Mouse (Mus musculus): Measurements from ENCODE around the gene Naa40. TPM values are rescaled to one million over a fixed set of nuclear protein-coding genes. Genes with fewer than 3 reads are reported as not detected.

The Naa40 gene
- polyA plus RNA-seq, 1 experiment: 20.5 TPM

- no peak overlapping the region for H3K27ac ChIP-seq (ENCODE audit: insufficient read depth, low read length)
- H3K27me3 ChIP-seq (ENCODE audit: control insufficient read depth, insufficient read depth, low read length): no peaks in the 10 kb centered on the region; the same call in 1 of the 2 replicates
- WGBS: 33% methylated on average over 11 of the region's 11 CpGs
- no peaks in the 10 kb centered on the region for H3K36me3 ChIP-seq (ENCODE audit: control insufficient read depth, insufficient read depth, low read length)
- TF ChIP-seq POLR2A (IDR thresholded peaks at IDR 0.05; ENCODE audit: low read depth, low read length) (no peak), CTCF (IDR thresholded peaks at IDR 0.05; ENCODE audit: extremely low read depth, insufficient read depth, insufficient read length, insufficient replicate concordance) (no peak)
- H3K4me3 ChIP-seq (ENCODE audit: extremely low read depth, insufficient read depth, insufficient read length): no peak overlapping the region; the same call in 1 of the 2 replicates
- H3K4me1 ChIP-seq (ENCODE audit: control insufficient read depth, insufficient read depth, insufficient read length): peaks cover 25% of the 10 kb centered on the region
- no peak for DNase-seq (ENCODE audit: low read depth in 1 of 2, low spot score in 2 of 2)
Measured at GRCm38 (mm10) chr19:7269290-7270044, 28.5 kb upstream of the Naa40 start.

GRCm38 (mm10) chr19:7268722-7269090, 27.7 kb upstream of the Naa40 start:
- no peak overlapping the region for H3K27ac ChIP-seq (ENCODE audit: insufficient read depth, low read length)
- peaks cover 25% of the 10 kb centered on the region for H3K4me1 ChIP-seq (ENCODE audit: control insufficient read depth, insufficient read depth, insufficient read length)
- peak overlapping the region; percentile 71 for H3K4me3 ChIP-seq (ENCODE audit: extremely low read depth, insufficient read depth, insufficient read length)
- peak; percentile 33 to 73 for DNase-seq (ENCODE audit: low read depth in 1 of 2, low spot score in 2 of 2)
- TF ChIP-seq POLR2A (IDR thresholded peaks at IDR 0.05; ENCODE audit: low read depth, low read length): no peak
- TF ChIP-seq CTCF (IDR thresholded peaks at IDR 0.05; ENCODE audit: extremely low read depth, insufficient read depth, insufficient read length, insufficient replicate concordance): peak; percentile 50; the same call in 1 of the 2 replicates
- no peaks in the 10 kb centered on the region; the same call in 1 of the 2 replicates for H3K27me3 ChIP-seq (ENCODE audit: control insufficient read depth, insufficient read depth, low read length)
- H3K36me3 ChIP-seq (ENCODE audit: control insufficient read depth, insufficient read depth, low read length): no peaks in the 10 kb centered on the region
- WGBS: under 1% methylated on average over 27 of the region's 30 CpGs

GRCm38 (mm10) chr19:7267781-7268721, 27.1 kb upstream of the Naa40 start:
- Histone ChIP-seq H3K27ac (ENCODE audit: insufficient read depth, low read length) (0 out of 2 replicates have a peak overlapping the region, but pooled peaks have one; percentile 30), H3K4me3 (ENCODE audit: extremely low read depth, insufficient read depth, insufficient read length) (peak overlapping the region; percentile 71), H3K4me1 (ENCODE audit: control insufficient read depth, insufficient read depth, insufficient read length) (peaks cover 25% of the 10 kb centered on the region), H3K27me3 (ENCODE audit: control insufficient read depth, insufficient read depth, low read length) (no peaks in the 10 kb centered on the region; the same call in 1 of the 2 replicates), H3K36me3 (ENCODE audit: control insufficient read depth, insufficient read depth, low read length) (no peaks in the 10 kb centered on the region)
- 2% methylated on average over 71 of the region's 97 CpGs for WGBS
- TF ChIP-seq CTCF (IDR thresholded peaks at IDR 0.05; ENCODE audit: extremely low read depth, insufficient read depth, insufficient read length, insufficient replicate concordance): no peak
- TF ChIP-seq POLR2A (IDR thresholded peaks at IDR 0.05; ENCODE audit: low read depth, low read length): no peak
- DNase-seq (ENCODE audit: low read depth in 1 of 2, low spot score in 2 of 2): peak; percentile 49 to 80

GRCm38 (mm10) chr19:7267091-7267741, 26.2 kb upstream of the Naa40 start, which contains the start of gene Rcor2:
TSS of gene Rcor2 (plus strand) at chr19:7267325.
- H3K27ac ChIP-seq (ENCODE audit: insufficient read depth, low read length): no peak within 1 kb of the TSS
- TF ChIP-seq CTCF (IDR thresholded peaks at IDR 0.05; ENCODE audit: extremely low read depth, insufficient read depth, insufficient read length, insufficient replicate concordance) (no peak), POLR2A (IDR thresholded peaks at IDR 0.05; ENCODE audit: low read depth, low read length) (no peak)
- H3K4me1 ChIP-seq (ENCODE audit: control insufficient read depth, insufficient read depth, insufficient read length): peaks cover 25% of the 10 kb centered on the region
- H3K4me3 ChIP-seq (ENCODE audit: extremely low read depth, insufficient read depth, insufficient read length): peak within 1 kb of the TSS; percentile 71
- H3K27me3 ChIP-seq (ENCODE audit: control insufficient read depth, insufficient read depth, low read length): no peaks in the 10 kb centered on the region; the same call in 1 of the 2 replicates
- no peaks in the 10 kb centered on the region for H3K36me3 ChIP-seq (ENCODE audit: control insufficient read depth, insufficient read depth, low read length)
- DNase-seq (ENCODE audit: low read depth in 1 of 2, low spot score in 2 of 2): no peak
- WGBS: 4% methylated on average over 27 of the region's 28 CpGs

- H3K36me3 ChIP-seq (ENCODE audit: control insufficient read depth, insufficient read depth, low read length): no peaks in the 10 kb centered on the region
- no peak overlapping the region for H3K4me3 ChIP-seq (ENCODE audit: extremely low read depth, insufficient read depth, insufficient read length)
Measured at GRCm38 (mm10) chr19:7266421-7266831, 25.4 kb upstream of the Naa40 start.

More at GRCm38 (mm10) chr19:7266421-7266831, 25.4 kb upstream of the Naa40 start:
- Histone ChIP-seq H3K4me1 (ENCODE audit: control insufficient read depth, insufficient read depth, insufficient read length) (peaks cover 25% of the 10 kb centered on the region), H3K27me3 (ENCODE audit: control insufficient read depth, insufficient read depth, low read length) (no peaks in the 10 kb centered on the region; the same call in 1 of the 2 replicates), H3K27ac (ENCODE audit: insufficient read depth, low read length) (no peak overlapping the region)
- no peak for TF ChIP-seq POLR2A (IDR thresholded peaks at IDR 0.05; ENCODE audit: low read depth, low read length)
- no peak for TF ChIP-seq CTCF (IDR thresholded peaks at IDR 0.05; ENCODE audit: extremely low read depth, insufficient read depth, insufficient read length, insufficient replicate concordance)
- 52% methylated on average over 4 of the region's 4 CpGs for WGBS
- no peak for DNase-seq (ENCODE audit: low read depth in 1 of 2, low spot score in 2 of 2)

All from spleen, adult 2 months (tissue).